Mouse (Mus musculus): ENCODE results near the gene Vps26c.

- no peak for TF ChIP-seq CTCF (IDR thresholded peaks at IDR 0.05; ENCODE audit: extremely low read depth, insufficient read depth, low read length)
- TF ChIP-seq POLR2A (IDR thresholded peaks at IDR 0.05; ENCODE audit: extremely low read depth, insufficient read depth, low read length), result no peak
Observed at GRCm38 (mm10) chr16:94568335-94569228, 42.0 kb upstream of the Vps26c start.
